Mouse (Mus musculus) liver, embryonic 16.5 days (tissue): ENCODE measurements around the gene Tomm20. TPM values are rescaled to one million over a fixed set of nuclear protein-coding genes. Genes with fewer than 3 reads are reported as not detected.

Source experiments
- ATAC-seq: fragments of 200-750 bp; cut with Nextera tagmentation; 2 replicates; pipeline ENCODE4 v1.8.0; 2017; ENCODE audit warnings: low read depth, mild to moderate bottlenecking, moderate number of reproducible peaks, moderate library complexity
- H3K27ac ChIP-seq: fragments of 300-500 bp; sonication (generic); 2 replicates; pipeline ENCODE4 v1.5.1; 2014; ENCODE audit warnings: mild to moderate bottlenecking, low read length
- H3K27me3 ChIP-seq: fragments of 300-500 bp; sonication (generic); 2 replicates; pipeline ENCODE4 v1.6.1; 2014; ENCODE audit warnings: low read depth, low read length, mixed read lengths; ENCODE audit not compliant: control insufficient read depth, insufficient read depth
- H3K36me3 ChIP-seq: fragments of 300-500 bp; sonication (generic); 2 replicates; pipeline ENCODE4 v1.6.1; 2014; ENCODE audit warnings: mild to moderate bottlenecking; ENCODE audit not compliant: control insufficient read depth, insufficient read depth
- H3K4me1 ChIP-seq: fragments of 300-500 bp; sonication (generic); 2 replicates; pipeline ENCODE4 v1.6.1; 2014; ENCODE audit warnings: low read depth, low read length, mixed read lengths; ENCODE audit not compliant: control insufficient read depth
- H3K4me2 ChIP-seq: fragments of 300-500 bp; sonication (generic); 2 replicates; pipeline ENCODE4 v1.6.1; 2014; ENCODE audit warnings: low read depth, low read length, mixed read lengths
- H3K4me3 ChIP-seq: fragments of 300-500 bp; sonication (generic); 2 replicates; pipeline ENCODE4 v1.5.1; 2014; ENCODE audit warnings: low read depth, mild to moderate bottlenecking, low read length
- H3K9ac ChIP-seq: fragments of 300-500 bp; sonication (generic); 2 replicates; pipeline ENCODE4 v1.6.1; 2014; ENCODE audit warnings: low read depth, low read length
- H3K9me3 ChIP-seq: fragments of 300-500 bp; sonication (generic); replicated peaks from 2 replicates; pipeline ENCODE4 v1.6.1; 2016; ENCODE audit warnings: low read length; ENCODE audit not compliant: control insufficient read depth
- WGBS: fragments of 180-500 bp; shearing (Covaris S2); extraction: QIAGEN DNeasy Blood & Tissue Kit; methylation state at CpG from one replicate; pipeline ENCODE4 v1.1.7; 2014; ENCODE audit not compliant: insufficient replicate concordance; 5-methylcytosine and 5-hydroxymethylcytosine counted together
- polyA plus RNA-seq: library from polyadenylated mRNA; unstranded; fragments of >200 nt; fragmentation: Nextera tagmentation; extraction: Ambion mirVana; gene quantifications from 2 replicates; pipeline ENCODE4 v1.2.1, GENCODE M21; 2015

Gene Tomm20
- polyA plus RNA-seq, 1 experiment from 2014 or later = 85.0 TPM

- Histone ChIP-seq H3K36me3 (no peaks in the 10 kb centered on the region), H3K4me1 (peaks cover 11% of the 10 kb centered on the region), H3K27me3 (peaks cover 5% of the 10 kb centered on the region; the same call in 1 of the 2 replicates), H3K9ac (no peak overlapping the region), H3K27ac (no peak overlapping the region), H3K4me2 (no peak overlapping the region), H3K4me3 (no peak overlapping the region), H3K9me3 (no peaks in the 10 kb centered on the region)
- 70% methylated on average over 10 of the region's 10 CpGs for WGBS
- ATAC-seq = no peak
Measured at GRCm38 (mm10) chr8:126978028-126978427, 32.4 kb upstream of the Tomm20 start.

GRCm38 (mm10) chr8:126976608-126977348, 31.1 kb upstream of the Tomm20 start:
- WGBS = 61% methylated on average over 8 of the region's 8 CpGs
- H3K36me3 ChIP-seq = no peaks in the 10 kb centered on the region
- no peak for ATAC-seq

GRCm38 (mm10) chr8:126975706-126976105, 30.1 kb upstream of the Tomm20 start:
- no peak for ATAC-seq
- Histone ChIP-seq H3K27ac (no peak overlapping the region), H3K9ac (no peak overlapping the region), H3K9me3 (no peaks in the 10 kb centered on the region), H3K4me1 (peaks cover 15% of the 10 kb centered on the region), H3K4me3 (no peak overlapping the region), H3K27me3 (peaks cover 5% of the 10 kb centered on the region; the same call in 1 of the 2 replicates), H3K4me2 (no peak overlapping the region), H3K36me3 (no peaks in the 10 kb centered on the region)
- 15% methylated on average over 1 of the region's 1 CpGs for WGBS

More at GRCm38 (mm10) chr8:126976608-126977348, 31.1 kb upstream of the Tomm20 start:
- H3K4me1 ChIP-seq = peaks cover 11% of the 10 kb centered on the region
- no peaks in the 10 kb centered on the region for H3K9me3 ChIP-seq
- H3K4me2 ChIP-seq = no peak overlapping the region
- H3K27ac ChIP-seq = no peak overlapping the region
- H3K4me3 ChIP-seq = no peak overlapping the region
- H3K27me3 ChIP-seq = peaks cover 5% of the 10 kb centered on the region; the same call in 1 of the 2 replicates
- no peak overlapping the region for H3K9ac ChIP-seq

- Histone ChIP-seq H3K4me1 (peaks cover 18% of the 10 kb centered on the region), H3K27ac (no peak overlapping the region), H3K36me3 (no peaks in the 10 kb centered on the region), H3K4me2 (no peak overlapping the region), H3K27me3 (peaks cover 3% of the 10 kb centered on the region; the same call in 1 of the 2 replicates), H3K9ac (no peak overlapping the region), H3K4me3 (no peak overlapping the region), H3K9me3 (no peaks in the 10 kb centered on the region)
- WGBS = 50% methylated on average over 4 of the region's 4 CpGs
- no peak for ATAC-seq
Measured at GRCm38 (mm10) chr8:126974511-126974910, 28.9 kb upstream of the Tomm20 start.

GRCm38 (mm10) chr8:126973686-126974265, 28.1 kb upstream of the Tomm20 start:
- H3K36me3 ChIP-seq = no peaks in the 10 kb centered on the region
- ATAC-seq = no peak
- peaks cover 16% of the 10 kb centered on the region for H3K4me1 ChIP-seq
- no peaks in the 10 kb centered on the region; the same call in 1 of the 2 replicates for H3K27me3 ChIP-seq
- H3K4me3 ChIP-seq = no peak overlapping the region
- H3K4me2 ChIP-seq = no peak overlapping the region
- H3K27ac ChIP-seq = peak overlapping the region; percentile 44; the same call in 1 of the 2 replicates
- WGBS = 18% methylated on average over 9 of the region's 9 CpGs
- H3K9me3 ChIP-seq = no peaks in the 10 kb centered on the region
- no peak overlapping the region for H3K9ac ChIP-seq

GRCm38 (mm10) chr8:126972649-126973048, 27.0 kb upstream of the Tomm20 start:
- Histone ChIP-seq H3K27ac (no peak overlapping the region), H3K4me3 (no peak overlapping the region), H3K4me1 (peaks cover 16% of the 10 kb centered on the region), H3K27me3 (no peaks in the 10 kb centered on the region; the same call in 1 of the 2 replicates), H3K9me3 (no peaks in the 10 kb centered on the region), H3K9ac (no peak overlapping the region), H3K36me3 (no peaks in the 10 kb centered on the region), H3K4me2 (no peak overlapping the region)
- no peak for ATAC-seq
- WGBS = 60% methylated on average over 2 of the region's 2 CpGs

- no peak overlapping the region for H3K9ac ChIP-seq
- H3K27me3 ChIP-seq = no peaks in the 10 kb centered on the region; the same call in 1 of the 2 replicates
- peaks cover 16% of the 10 kb centered on the region for H3K4me1 ChIP-seq
- no peak for ATAC-seq
- no peak overlapping the region for H3K4me3 ChIP-seq
- no peak overlapping the region for H3K27ac ChIP-seq
- WGBS = 79% methylated on average over 2 of the region's 2 CpGs
- no peaks in the 10 kb centered on the region for H3K36me3 ChIP-seq
- no peak overlapping the region for H3K4me2 ChIP-seq
- H3K9me3 ChIP-seq = no peaks in the 10 kb centered on the region
Measured at GRCm38 (mm10) chr8:126972102-126972501, 26.5 kb upstream of the Tomm20 start.

GRCm38 (mm10) chr8:126971314-126971664, 25.6 kb upstream of the Tomm20 start:
- peak overlapping the region; percentile 90 for H3K4me3 ChIP-seq
- H3K27me3 ChIP-seq = no peaks in the 10 kb centered on the region; the same call in 1 of the 2 replicates
- H3K4me1 ChIP-seq = peaks cover 16% of the 10 kb centered on the region
- peak overlapping the region; percentile 91 for H3K4me2 ChIP-seq
- 14% methylated on average over 13 of the region's 13 CpGs for WGBS
- H3K36me3 ChIP-seq = no peaks in the 10 kb centered on the region
- no peak; the same call in 1 of the 2 replicates for ATAC-seq
- peak overlapping the region; percentile 45; the same call in 1 of the 2 replicates for H3K27ac ChIP-seq
- no peaks in the 10 kb centered on the region for H3K9me3 ChIP-seq
- peak overlapping the region; percentile 85 for H3K9ac ChIP-seq
